Mouse (Mus musculus): ENCODE measurements around the gene Gstt4.
"Not testable (repeated sequence)": the region's sequence is repeated elsewhere in the genome, so short reads cannot be mapped to it uniquely, and the experiment has no call there.

The Gstt4 gene

DNA sequence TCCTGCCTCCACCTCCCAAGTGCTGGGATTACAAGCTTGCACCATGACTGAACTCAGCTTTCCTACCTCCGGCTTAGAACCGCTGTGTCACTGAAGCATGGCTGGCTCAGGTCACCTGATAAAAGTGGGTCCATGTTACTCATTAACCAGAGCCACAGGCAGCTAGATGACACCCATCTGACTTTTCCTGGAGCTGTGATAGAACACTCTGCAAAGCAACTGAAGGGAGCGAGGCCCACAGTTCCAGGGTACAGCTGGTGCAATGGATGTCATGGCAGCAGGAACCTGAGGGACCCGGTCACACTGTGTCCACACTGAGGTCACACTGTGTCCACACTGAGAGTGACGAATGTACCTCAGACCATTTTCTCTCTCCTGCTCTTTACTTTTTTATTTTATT lies 32.5 kb downstream of the Gstt4 start:
- DNase-seq (ENCODE audit: low spot score in 2 of 2): no peak

DNA sequence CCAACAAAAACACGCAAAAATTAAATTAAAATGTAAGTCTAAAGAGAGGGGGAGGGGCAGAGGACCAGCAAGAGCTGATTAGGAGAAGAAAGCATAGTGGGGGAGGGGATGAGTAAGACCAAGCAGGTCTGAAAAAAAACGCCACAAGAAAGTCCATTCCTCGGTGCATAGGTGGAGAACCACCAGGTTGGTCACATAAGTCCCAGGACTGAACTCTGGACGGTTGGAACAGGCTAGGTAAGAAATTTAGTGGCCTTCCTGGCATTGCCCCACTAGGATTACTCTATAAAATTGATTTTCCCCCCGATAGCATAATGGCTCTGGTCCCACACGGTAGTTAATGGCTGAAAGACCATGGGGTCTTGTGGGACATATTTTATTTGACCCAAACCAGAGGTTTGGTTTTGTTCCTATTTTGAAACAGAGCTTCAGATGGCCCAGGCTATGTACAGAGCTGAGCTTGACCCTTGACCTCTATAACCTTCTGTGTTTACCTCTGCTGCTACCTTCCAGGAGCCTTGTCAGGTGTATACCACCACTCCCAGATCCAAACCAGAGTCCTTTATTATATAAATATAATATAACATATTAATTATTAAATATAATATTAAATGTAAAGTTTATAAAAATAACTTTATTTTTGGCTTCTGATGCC lies 33.1 kb downstream of the Gstt4 start:
- DNase-seq (ENCODE audit: low spot score in 2 of 2): no peak

DNA sequence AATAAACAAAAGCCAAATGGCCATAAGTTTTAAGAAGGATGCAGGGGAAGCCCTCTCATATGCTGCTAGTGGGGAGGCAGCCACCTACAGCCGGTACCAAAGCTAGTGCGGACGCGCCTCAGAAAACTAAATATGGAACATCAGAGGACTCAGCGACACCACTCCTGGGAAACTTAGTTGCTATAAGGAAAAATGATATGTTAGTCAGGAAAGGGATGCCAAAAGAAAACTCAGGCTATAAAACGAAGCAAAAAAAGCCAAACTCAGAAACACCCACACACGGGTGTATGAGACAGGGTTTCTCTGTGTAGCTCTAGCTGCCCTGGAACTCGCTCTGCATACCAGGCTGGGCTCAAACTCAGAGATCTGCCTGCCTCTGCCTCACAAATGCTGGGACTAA lies 34.1 kb downstream of the Gstt4 start:
- no peak for DNase-seq (ENCODE audit: low spot score in 2 of 2)

DNA sequence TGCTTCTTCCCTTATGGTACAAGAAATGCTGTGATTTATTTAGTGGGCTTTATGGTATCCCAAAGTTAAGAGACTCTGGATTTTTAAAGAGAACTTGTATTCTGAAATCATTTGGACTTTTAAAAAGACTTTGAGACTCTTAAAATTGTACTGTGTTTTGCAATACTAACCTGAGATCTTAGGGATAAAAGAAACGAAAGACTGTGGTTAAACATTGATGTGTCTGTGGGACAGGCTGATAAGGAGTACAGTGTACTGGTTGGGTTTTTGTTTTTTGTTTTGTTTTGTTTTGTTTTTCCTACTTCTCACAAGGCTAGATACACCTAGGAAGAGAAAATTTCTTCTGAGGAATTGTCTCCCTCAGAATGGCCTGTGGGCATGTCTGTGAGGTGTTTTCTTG lies 36.9 kb downstream of the Gstt4 start:
- no peak for DNase-seq (ENCODE audit: low spot score in 2 of 2)

DNA sequence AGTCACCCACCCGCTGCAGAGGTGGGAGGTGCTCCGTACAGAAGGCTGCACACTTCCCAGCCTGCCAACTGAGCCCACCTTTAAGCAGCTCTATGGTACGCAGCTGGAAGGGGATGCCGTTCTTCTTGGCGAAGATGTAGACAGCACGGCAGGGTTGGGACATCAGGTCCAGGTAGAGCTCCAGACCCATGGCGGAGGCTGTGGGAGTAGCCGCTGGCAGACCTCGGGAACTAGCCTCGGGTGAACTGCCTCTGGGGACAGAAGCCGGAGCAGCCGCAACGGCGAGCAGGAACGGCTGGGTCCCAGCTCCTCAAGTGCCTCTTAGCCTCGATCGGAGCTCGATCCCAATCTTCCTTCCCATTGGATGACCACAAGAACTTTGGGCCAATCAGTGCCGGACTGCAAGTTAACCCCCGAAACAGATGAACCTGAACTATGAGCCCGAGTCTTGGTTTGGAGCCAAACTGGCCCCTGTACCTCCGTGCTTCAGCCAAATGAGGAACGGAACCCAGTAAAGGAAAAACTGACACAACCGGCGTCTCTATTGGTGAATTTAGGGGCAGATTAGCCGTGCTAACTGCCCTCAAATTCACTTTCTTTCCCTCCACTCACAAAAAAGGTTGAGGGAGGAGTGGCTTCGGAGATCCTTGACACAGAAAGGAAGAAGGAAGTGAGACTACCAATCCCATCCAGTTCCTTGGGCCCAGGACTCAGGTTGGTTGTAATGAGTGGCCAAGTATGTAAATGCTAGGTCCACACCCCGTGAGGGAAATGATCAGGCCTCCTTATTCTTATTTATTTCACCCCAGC lies 41.4 kb downstream of the Gstt4 start, which contains the start of the genes Gm20441 and Gstt3:
Gm20441 (minus strand) TSS at position 186 of the 810 bp plus-strand sequence.
Gstt3 (minus strand) TSS at position 646 of the 810 bp plus-strand sequence.
- DNase-seq (ENCODE audit: low spot score in 2 of 2): peak; percentile 71 to 73

DNA sequence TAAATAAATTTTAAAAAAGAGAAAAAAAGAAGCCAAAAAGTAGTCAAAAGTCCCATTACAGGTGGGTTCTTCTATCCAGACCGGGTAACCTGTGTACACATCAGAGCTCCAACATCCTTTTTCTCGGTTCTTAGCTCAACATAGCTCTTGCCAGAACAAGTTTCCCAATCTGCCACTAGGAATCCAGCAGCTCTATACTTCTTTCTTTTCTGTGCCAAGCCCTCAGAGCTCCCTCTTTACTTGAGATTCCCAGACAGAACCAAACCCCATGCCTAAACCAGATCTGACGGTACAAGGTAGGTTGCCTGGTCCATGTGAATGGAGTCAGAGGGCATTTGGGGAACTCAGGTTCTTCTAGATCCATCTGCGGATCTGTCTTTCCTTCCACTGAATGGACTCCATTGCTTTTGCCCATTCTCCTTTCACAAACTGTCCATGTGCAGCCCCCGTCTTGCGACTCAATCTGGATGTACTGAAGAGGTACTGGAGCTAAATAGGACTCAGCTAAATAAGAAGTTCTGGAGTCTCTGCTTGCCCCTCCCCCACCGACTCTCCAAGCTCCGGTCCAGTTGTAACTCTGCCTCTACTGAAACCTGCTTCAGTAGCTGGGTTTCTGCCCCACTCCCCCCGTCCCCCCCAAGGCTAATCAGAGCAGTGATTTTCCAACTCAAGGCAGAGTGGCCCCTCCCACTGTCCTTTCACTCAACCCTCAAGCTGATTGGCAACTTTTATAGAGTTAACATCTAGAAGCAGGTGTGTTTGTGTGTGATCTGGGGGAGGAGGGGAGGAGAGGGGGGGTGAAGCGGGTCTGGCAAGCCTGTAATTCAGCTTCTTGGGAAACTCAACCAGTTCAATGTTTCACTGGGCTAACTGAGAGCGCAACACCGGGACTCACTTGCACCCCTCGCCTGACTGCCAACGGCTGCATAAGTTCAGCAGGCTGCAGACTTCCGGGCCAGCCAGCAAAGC lies 42.9 kb downstream of the Gstt4 start:
- peak; percentile 28 to 48 for DNase-seq (ENCODE audit: low spot score in 2 of 2)

DNA sequence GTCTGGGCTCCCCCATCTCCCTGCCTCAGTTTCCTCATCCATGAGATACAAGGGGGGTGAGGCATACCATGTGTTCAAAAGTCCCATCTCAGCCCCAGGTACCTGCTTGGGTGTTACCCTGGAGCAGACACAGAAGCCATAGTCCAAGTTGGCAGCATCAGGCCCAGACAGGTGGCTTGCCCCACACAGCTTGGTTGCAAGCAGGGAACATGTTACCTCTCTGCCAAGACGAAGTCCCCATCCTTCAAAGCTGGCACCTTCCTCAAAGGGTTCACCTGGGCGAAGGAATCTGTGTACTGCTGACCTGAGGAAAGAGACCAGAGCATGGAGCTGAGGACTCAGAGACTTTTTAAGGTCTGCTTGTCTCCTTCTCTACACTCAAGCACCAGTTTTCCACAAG lies 44.5 kb downstream of the Gstt4 start:
- no peak for DNase-seq (ENCODE audit: low spot score in 2 of 2)

DNA sequence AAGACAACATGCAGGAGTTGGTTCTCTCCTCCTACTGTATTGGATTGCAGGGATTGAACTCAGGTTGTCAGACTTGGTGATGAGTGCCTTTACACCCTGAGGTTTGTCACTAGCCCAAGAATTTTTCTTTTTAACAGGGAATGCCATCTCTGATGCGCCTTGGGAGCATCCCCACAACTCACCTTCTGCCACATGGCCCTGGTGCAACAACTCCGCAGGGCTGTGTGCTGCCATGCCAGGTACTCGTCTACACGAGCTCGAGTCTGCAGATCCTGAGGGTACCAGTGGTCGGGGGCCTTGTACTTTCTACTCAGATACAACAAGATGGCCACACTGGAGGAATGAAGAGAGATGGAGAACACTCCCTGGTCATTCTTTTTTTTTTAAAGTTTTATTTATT lies 45.8 kb downstream of the Gstt4 start:
- no peak for DNase-seq (ENCODE audit: low spot score in 2 of 2)

DNA sequence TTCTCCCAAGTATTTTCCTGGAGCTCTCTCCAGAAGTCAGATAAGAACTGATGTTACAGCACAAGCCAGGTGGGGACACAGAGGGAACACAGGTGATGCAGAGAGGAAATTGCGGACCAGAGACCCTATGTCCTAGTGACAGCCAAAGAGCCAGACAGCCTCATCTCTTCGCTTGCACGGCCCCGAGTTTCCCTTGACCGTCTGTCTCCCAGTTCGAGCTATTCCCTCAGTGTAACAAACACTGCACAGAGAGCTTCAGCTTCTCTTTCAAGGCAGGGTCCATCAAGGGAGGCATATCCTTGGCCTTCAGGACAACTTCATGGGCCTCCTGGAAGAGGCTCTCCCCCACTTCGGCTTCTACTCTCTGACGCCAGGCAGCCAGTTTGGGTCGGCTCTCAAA lies 47.8 kb downstream of the Gstt4 start:
- DNase-seq (ENCODE audit: low spot score in 2 of 2): no peak

DNA sequence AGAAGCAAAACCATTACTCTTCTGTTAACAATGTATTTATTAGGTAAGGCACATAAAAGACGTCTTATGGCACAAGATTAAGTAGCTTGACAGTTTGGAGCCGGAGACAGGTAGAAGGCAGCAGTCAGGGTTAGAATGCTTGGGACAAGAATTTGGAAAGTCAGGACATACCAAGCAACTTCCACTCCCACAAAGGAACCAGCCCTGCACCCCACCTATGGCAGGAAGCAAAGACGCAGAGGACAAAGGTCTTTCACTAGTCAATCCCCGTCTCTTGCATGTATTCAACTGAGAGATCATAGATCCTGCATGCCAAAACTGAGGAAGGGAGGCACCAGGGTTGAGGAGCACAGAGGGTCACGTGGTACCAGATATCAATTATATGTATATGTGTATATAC lies 48.2 kb downstream of the Gstt4 start:
- DNase-seq (ENCODE audit: low spot score in 2 of 2): no peak

DNA sequence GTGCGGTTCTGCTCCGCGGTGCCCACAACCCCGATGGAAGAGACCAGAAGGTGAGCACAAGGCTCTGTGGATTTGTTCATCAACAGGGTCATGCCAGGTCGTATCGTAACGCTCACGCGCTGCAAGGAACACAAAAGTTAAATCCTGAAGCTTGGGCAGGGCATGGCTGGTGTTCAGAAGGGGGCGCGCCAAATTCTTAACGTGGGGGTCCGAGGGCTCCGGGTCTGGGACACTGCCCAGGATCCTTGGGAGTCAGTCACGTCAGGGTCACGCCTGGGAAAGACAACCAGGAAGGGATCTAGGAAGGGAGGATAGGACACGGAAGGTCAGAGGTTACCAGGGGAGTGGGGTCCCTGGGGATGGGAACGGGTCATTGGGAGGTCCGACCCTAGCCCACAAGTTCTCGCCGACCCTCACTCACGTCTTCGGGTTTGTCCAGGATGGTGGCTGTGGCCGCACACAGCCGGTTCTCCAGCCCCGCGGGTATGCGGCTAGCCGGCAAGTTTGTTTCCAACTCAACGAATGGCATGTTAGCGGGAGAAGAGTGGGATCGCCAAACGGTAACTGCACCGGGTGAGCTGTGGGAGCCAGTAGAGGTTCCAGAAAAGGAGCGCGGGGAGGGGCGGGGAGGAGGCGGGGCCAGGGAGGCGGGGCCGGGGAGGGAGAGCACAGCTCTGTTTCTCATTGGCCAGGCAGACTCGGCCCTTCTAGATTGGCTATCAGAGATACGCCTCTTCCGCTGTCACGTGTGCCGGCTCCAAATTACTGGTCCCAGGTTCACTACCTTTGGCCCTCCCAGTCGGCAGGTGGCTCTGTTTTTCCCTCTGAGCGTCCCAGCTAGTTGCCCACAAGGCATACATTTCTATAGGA lies 49.3 kb downstream of the Gstt4 start, which contains the start of gene Ddt:
Ddt (minus strand) TSS at position 620 of the 870 bp plus-strand sequence.
- peak; percentile 54 to 77 for DNase-seq (ENCODE audit: low spot score in 2 of 2)

DNA sequence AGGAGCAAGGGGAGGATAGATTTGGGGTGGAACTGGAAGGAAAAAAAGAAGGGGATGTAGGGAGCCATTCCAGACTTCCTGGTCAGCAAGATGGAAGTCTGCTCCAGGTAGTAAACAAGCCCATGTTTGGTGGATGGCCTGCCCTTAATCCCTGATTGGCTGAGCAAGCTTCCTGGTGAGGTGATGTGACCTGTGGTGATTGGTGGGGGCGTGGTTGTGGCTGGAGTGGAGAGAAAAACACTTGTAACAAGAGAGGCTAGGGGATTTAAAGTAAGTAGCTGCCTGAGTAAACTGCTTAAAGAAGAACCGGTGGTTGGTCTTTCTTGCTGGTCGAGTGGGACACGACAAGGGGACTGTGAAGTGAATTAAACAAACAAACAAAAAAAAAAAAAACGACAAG lies 54.6 kb downstream of the Gstt4 start:
- not testable (repeated sequence) for DNase-seq (ENCODE audit: low spot score in 2 of 2)

DNA sequence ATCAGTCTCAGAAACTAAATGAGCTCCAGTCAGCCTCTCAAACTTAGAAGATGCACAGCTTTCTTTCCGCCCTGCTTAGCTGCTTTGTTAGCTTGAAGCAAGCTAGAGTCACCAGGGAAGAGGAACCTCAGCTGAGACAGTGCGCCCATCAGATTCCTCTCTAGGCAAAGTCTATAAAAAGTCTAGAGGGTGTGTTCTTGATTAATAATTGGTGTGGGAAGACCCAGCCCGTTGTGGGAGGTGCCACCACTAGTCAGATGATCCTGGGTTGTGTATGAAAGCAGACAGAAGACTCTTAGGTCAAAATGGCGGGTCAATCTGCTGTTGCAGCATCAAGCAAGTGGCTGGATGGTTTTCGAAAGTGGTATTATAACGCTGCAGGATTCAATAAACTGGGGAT lies 55.5 kb downstream of the Gstt4 start:
- no peak for DNase-seq (ENCODE audit: low spot score in 2 of 2)

Data from urinary bladder, adult 18-20 months (tissue).